Mouse (Mus musculus) natural killer cell, adult 2 months (primary cell): ENCODE results near the gene Prkag1.
"Not testable (repeated sequence)": the region's sequence is repeated elsewhere in the genome, so short reads cannot be mapped to it uniquely, and the experiment has no call there.

ENCODE experiments used
- DNase-seq, 2 experiments: peaks; one replicate each; pipeline ENCODE4 v3.0.0; 2022; ENCODE audit warnings: low spot score in 2 of 2

Gene Prkag1

DNA sequence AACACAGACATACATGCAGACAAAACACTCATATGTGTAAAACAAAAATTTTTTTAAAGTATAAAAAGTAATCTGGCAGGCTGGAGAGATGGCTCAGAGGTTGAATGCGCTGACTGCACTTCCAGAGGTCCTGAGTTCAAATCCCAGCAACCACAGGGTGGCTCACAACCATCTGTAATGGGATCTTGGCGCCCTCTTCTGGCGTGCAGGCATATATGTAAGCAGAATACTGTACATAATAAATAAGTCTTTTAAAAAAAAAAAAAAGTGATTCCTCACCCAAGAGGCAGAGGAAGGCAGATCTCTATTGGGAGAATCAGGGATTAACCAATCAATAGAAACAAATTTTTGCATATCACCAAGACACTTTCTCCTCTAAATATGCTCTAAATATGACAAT, 7.9 kb downstream of the Prkag1 start:
- peak in 1 of 2 experiments; percentile 37 for DNase-seq

DNA sequence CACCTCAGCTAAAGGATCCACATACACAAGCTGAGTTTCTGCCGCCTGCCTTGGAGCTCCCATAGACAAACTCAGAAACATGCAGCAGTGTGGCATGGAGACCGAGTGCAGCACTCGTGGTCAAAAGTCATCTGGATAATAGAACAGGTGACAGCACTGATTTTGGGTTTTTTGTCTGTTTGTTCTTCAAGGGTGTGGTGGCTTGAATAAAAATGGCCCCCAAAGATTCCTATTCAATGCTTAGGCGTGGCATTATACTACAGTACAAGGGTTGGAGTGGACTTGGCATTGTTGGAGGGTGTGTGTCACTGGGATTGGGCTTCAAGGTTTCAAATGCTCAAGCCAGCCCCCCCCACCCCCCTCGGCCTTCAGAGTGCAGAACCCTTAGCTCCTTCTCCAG, 9.2 kb downstream of the Prkag1 start:
- no peak for DNase-seq

DNA sequence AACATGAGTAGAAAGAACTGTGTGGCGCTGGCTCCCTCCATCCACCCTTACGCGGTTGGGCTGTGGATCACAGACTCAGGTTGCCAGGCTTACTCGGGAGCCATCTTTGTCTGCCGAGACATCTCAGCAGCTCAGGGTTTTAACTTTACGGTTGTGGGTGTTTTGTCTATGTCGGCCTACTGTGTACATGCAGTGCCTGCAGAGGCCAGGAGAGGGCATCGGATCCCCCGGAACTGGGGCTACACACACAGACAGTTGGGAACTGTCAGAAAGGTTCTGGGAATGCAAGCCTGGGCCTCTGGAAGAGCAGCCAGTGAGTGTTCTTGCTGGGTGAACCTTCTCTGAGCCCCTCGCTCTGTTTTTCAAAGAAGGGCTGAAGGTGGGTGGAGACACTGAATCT, 9.9 kb downstream of the Prkag1 start:
- peak in 1 of 2 experiments; percentile 42 for DNase-seq

DNA sequence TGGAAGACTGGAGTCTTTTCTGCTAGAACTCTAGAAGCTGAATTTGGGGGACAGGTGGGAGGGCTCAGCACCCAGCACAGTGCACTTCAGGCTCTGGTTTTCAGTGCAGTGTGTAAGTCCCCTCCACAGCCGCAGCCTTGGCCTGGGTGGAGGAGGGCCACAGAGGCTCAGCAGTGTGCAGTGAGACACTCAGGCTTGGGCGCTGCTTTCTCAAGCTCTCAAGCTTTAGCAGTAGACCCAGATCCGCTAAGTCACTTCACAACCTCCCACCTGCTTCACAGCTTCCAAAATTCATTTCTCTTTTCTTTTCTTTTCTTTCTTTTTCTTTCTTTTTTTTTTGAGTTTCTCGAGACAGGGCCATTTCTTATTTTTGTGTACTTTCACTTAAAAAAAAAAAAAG, 10.4 kb downstream of the Prkag1 start:
- no peak for DNase-seq

DNA sequence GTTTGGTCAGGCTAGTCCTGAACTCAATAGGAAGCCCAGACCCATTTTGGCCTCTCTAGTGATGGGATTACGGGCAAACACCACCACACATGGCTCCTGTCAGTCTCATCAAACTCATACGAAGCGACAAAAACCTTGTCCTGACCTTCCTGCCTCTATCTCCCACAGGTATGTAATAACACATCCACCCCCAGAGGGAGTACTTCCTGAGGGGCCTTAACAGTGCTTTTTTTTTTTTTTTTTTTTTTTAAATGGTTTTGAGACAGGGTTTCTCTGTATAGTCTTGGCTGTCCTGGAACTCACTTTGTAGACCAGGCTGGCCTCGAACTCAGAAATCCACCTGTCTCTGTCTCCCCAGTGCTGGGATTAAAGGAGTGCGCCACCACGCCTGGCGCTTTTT, 13.2 kb downstream of the Prkag1 start:
- no peak for DNase-seq

DNA sequence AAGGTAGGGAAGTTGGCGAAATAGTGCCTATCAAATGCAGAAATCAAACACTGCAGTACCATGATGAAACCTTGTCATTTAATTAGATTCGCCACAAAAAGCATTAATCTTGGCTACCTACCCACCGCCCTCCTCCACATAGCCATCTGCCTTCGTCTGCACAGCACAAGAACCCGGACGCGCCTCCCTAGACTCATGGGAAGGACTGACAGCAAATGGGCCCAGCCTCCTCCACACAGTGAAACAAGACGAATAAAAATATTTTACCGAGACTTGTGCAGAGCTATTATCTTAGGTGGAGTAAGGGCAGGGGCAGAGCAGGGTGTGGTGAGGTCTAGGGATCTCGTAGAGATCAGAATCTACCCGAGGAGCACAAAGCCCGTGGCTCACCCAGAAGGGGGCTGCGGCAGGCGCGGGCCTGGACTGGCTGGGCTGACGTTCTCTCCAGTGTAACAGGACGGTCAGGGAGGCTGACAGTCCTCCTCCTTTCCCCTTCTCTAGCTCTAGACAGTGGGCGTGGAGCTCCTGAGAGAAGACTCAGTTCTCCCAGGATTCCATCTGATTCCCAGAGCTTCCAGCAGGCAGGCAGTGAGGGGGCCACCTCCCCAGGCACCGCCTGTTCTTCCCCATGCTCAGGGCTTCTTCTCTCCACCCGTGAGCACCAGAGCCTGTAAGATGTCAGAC, 18.4 kb downstream of the Prkag1 start:
- no peak for DNase-seq

DNA sequence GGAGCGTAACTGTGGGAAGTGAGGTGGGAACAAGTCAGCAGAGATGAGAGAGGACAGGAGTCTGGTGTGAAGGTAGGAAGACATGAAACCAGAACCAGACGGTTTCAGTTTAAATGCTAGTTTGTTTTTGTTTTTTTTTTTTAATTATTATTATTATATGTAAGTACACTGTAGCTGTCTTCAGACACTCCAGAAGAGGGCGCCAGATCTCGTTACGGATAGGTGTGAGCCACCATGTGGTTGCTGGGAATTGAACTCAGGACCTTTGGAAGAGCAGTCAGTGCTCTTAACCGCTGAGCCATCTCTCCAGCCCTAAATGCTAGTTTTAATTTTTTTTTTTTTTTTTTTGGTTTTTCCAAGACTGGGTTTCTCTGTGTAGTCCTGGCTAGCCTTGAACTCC, 21.1 kb downstream of the Prkag1 start:
- not testable (repeated sequence) for DNase-seq

DNA sequence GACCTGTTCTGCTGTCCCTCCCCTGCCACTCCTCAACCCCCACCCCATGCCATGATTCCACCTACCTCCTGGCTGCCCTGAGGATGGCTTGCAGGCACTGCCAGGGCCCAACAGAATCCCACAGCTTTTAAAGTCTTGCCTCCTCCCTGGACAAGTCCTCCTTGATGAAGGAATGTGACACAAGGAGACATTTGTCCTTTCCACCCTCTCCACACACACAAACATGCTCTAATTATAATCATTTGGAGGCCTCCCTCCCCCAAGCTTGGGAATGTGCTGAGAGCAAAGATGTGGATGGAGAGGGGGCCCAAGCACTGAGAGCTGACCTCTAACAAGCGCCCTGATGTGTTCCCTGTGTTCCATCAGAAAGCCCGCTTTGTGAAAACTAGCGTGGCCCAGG, 21.9 kb downstream of the Prkag1 start, which contains the start of gene Ddn:
Ddn (minus strand) TSS at position 101 of the 400 bp plus-strand sequence.
- DNase-seq = no peak

DNA sequence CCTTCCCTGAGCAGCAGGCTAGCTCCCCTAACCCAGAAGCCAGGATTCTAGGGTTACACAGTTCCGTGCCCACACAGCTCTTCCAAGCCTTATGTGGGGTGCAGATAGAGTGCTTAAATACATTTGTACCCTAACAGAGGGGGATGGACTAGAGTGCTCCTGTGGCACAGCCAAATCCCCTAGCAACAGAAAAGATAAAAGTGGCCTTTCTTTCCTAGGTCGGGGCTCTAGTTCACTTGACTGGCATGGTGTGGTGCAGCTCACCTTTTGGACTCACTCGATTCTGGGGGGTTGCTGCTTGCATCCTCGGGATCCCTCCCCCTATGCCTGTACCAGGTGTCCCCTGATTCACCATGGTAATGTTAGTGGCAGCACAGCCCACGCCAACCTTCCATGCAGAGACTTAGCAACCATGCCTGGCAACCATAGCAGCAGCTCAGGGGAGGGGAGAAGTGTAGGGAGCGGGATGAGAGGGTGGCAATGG, 22.6 kb downstream of the Prkag1 start:
- DNase-seq = no peak

DNA sequence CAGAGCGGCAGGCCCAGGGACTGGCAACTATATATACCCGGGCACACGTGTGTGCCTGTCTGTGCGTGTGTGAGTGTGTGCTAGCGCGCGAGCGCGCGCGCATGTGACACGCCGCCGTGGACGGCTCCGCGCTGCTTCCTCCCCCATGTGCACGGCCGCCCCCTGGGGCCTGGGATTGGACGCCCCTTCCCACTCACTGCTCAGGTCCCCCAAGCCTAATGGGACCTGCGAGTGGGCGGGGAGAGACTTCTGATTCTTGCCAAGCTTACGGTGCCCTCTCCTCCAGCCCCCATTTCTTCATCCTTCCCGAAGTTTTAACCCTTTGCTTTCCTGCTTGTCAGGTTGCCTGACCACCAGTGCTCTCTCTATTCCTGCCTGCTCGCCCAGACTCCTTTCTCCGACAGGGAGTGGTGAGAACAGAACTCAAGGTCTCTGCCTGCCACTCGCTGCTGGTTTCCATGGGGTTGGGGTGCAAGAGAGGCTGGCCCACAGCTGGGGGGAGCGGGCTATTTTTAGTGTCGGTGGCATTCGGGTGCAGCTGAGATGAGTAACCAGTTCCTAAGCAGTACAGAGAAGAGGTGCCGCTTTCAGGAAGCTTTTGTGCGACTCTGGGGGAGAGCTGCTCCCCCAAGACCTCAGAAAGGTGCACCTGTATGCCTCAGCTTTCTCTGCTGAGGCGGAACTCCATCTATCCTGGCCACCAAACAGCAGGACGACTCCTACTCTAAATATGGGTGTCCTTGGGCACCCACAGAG, 23.2 kb downstream of the Prkag1 start:
- DNase-seq = peak in 1 of 2 experiments; percentile 63

DNA sequence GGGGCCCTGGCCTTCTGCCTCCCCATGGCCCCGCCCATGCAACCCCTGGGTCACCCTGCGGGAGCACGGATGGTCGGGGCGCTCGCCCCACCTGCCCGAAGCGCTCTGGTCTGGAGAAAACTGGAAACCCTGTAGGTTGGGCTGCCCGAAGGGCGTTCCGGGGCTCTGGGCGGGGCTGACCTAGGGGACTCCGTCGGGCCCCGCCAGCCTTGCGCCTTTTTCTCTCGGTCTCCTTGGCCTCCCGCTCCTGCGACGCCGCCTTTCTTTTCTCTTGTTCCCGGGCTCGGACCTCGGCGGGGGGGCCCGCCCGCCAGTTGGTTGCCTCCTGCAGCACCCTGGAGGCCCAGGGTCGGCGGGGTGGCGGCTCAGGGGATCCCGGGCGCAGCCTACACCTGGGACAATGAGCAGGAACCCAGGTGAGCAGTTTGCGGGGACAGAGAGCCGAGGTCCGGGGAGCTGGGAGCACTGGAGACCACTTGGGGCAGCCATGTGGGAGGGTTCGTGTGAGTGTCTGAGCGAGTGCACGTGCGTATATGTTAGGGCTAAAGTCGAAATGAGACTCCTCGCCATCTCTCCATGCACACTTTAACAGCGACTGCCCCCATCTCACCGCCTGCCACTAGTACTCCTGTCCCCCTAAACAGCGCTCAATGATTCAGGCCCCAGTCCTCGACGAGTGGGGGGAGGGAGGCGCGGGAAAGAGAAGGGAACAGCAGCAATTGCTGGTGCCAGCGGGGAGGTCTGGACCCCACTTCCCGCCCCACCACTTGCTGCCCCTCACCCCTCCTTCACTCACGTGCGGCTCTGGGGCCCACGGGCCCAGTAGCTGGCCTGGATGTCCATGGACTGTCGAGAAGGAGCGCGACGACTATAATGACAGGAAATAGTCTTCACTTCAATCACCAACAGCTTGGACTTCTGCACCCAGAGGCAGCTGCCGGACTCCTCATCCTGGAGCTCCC, 24.2 kb downstream of the Prkag1 start:
- no peak for DNase-seq

DNA sequence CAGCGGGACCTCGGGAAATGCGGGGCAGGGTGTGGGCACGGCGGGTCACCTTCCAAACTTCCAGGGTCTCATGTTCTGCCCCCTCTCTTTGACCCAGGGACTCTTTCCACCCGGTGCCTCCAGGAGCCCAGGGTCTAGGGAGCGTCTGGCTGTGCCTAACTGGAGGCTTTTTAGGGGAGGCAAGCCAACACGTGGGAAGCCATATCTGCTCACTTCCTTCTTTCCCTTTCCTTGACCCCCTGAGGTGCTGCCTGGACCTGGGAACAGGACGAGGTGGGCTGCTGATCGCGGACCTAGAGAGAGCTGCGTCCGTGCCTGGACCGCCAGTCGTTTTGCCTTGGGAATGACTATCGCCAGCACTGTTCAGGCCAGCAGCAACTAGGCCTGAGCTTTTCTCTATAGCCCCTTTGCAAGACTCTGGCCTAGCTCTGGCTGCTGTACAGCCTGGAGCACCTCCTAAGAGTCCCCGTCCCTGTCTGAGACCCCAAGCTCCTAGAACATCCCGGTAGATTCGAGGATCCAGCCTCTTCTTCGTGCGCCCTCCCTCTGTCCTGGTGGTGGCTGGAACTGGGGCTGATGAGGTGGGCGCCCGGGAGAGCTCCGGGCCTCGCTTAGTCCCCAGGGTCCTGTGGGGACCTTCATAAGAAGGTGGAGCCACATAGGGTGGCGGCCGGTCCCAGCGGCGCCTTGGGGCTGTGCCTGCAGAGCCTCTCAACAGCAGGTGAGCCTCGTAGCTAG, 25.1 kb downstream of the Prkag1 start:
- no peak for DNase-seq

DNA sequence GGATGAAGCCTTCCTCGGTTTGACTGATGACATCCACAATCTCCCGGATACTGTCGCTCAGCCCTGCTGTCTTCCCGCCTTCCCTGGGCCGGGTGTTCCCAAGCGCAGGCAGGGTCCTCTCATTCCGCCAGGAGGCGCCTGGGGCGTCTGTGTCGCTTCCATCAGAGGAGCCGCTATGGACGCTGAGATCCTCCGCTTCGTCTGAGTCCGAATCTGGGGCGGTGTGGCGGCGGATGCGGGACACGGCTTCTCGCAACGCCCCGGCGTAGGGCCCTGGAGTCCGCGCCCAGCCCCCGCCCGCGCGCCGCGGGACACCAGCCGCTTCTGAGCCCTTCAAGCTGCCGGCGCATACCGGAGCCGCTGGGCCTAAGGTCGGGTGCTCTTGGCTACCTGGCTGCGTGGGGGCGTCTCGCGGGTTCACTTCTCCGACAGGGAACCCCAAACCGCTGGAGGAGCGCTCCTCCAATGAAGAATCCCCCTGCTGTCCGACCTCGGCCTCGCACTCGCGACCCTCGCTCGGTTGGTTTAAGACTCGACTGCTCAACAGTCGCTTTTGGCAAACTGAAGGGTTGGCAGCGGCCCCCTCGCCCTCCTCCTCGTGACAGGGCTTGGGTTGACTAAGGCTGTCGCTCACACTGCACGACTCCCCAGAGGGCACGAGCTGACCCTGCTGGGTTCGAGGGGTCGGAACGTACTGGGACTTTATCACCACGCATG, 25.8 kb downstream of the Prkag1 start:
- no peak for DNase-seq

DNA sequence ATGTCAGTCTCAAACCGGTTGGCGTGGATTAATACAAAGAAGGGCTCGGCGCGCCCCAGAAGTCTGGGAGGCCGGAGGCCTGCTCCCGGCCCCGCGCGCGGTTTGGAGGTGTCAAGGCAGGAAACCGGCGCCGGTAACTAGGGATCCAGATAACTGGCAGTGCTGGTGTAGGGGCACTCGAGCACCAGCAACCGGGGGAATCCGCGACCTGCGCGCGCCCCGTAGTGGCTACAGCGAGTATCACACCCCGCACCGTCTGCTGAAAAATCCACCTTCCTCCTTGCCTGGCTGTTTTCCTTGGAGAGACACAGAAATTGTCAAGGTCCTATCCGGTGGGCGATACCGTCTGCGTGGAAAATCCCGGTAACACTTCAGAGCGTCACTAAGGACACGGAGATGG, 27.3 kb downstream of the Prkag1 start:
- DNase-seq = peak; percentile 52 to 68

DNA sequence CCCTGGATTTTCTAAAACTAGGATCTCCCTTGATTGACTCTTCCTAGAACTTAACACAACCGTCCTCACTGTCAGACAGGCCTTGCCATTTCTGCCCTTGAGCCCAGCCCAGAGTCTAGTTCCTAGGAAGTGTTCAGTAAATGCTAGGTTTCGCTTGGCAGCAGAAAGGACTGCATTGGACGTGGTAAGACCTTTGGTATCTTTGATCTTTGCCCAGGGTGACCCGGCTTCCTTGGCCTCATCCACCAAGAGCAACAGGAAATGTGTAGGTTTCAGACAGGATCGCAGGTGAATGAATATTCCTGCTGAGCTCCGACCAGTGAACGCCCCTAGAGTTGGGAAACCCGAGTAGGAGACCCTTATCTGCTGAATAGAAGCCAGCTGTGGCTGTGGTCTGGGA, 28.4 kb downstream of the Prkag1 start:
- DNase-seq = no peak

DNA sequence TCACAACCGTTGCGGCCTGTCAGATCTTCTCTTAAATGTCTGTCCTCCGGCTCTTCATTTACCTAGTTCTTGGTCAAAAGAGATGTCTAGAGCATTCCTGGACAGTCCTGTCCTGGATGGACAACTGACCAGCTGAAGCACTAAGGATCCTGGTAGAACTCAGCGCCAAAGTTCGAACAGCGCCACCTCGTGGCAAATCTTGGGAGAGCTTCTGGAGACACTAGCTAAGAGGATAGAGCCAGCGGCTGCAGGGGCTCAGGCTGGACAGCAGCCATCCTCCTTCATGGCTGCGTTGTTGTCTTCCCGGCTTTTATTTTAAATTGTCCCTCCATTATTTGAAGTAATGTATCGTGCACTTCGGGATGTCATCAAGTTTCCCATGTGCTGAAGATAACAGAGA, 31.9 kb downstream of the Prkag1 start:
- peak; percentile 65 to 77 for DNase-seq

DNA sequence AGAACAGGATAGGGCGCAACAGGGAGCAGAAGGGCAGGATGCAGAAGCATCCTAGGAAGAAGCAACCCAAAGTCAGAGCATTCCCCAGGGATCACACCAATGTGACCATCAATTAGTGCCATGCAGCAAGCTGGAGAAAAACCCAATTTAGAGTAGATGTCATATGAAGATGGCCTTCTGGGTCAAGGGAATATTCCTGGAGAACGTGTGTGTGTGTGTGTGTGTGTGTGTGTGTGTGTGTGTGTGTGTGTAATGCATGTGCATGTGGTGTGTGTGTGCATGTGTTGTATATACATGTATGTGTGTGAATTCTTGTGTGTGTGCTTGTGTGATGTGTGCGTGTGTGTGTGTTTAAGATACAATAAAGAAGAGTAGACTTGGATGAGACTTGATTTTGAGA, 32.4 kb downstream of the Prkag1 start:
- DNase-seq = no peak

DNA sequence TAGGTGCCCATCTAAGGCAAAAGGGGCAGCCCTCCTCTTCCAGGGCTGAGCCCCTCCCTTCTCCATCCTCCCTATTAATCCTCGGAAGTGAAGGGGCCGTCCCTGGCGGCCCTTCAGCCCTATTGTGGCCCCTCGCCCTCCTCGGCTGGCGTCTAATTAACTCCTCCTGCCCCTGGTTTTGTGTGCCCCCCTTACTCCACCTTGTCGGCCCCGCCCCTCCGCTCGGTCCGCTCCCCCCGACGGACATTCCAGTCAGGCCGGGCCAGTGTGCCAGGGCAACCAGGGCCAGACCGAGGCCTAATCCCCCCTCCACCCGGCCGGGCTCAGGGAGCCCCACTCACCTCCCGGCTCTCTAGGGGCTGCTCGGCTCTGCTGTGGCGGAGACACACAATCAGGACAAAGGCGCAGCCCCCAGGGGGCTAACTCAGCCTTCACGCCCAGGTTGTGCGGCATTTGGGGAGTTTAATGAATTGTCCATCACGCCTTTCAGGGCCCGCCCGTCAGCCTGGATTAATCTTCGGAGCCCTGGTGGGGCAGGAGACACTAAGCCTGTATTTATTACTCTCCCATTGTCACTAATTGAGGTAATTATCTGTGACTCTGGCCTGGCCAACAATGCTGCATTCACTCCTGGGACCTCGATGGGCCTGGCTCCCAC, 33.4 kb downstream of the Prkag1 start:
- DNase-seq = no peak

DNA sequence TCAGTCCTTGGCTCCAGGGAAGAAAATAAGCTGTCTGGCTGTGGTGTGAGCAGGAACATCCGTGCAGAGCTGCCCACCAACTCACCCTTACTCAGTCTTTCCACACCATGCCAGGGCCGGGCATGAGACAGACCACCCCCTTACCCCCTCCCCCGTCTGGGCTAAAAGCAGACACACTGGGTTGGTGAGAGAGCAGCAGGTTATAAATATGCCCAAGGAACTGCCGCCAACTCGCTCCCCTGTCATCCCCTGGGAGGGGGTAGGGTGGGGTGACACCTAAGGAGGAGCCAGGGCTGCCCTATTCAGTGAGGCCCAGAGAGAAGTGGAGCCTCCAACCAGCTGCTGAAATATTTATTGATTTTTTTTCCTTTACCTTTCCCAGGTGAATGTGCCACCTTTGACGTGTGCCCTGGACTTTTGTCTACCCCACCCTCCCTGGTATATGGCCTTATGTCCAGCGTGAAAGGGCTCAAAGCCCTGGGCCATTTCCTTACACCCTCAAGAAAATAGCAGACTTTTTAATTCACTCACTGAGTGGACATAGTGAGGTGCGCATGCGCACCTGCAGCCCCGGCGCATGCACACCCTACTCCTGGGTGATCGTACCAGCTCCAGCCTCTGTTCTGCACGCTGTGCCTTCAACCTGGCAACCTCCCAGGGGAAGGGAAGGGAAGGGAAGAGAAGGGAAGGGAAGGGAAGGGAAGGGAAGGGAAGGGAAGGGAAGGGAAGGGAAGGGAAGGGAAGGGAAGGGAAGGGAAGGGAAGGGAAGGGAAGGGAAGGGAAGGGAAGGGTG, 34.3 kb downstream of the Prkag1 start:
- DNase-seq = no peak
